In the genomic region with DNA sequence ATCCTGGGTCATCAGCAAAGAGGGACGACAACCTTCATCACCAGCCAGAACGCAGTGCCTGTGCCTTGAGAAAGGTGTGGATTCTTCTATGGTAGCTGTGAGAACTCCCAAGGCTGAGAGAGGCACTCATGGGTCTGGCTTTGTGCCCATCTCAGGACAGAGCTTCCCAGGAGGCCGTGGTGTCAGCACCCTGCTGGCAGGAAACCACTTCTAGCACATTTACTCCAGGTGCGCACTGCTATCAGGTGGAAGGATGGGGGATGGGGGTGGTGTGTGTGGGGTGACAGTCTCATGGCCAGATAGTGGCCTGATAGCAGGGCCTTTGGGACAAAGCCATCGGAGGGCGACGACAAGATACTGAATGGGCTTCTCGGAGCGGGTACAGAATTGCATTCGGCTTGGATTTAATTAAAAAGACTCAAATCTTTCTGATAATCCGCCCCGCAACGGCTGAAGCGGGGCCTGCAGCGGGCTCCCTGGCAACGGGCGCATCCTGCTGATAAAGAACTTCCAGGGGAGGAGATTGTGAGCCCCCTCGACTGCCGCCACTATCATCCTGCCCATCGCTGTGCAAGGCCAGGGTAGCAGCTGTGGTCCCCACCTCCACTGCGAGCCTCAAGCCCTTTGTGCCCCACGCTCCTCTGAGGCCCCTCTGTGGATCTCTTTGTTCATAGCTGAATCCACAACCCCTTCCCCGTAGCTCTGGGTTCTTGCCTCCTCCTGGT, we compare ENCODE assay signal across 15 mouse cellular contexts. TPM values are rescaled to one million over a fixed set of nuclear protein-coding genes. Genes with fewer than 3 reads are reported as not detected.
DNase-seq lines count a peak whose midpoint lies in the region; ATAC-seq and TF ChIP-seq lines count a peak whose summit lies in the region.
"Had no signal": no experiment of that assay in that cellular context is flagged by ENCODE, and none has a peak within 500 bp of the region (broad histone marks: within the 10 kb centered on the region; RNA-seq: fewer than 3 reads in every experiment).

No protein-coding gene starts in this region.

- WGBS in lung, postnatal 0 days = 43% methylated on average over 23 of the region's 23 CpGs
- WGBS in hindbrain, embryonic 12.5 days = 43% methylated on average over 23 of the region's 23 CpGs
- 12% methylated on average over 23 of the region's 23 CpGs for WGBS in midbrain, embryonic 14.5 days
- 49% methylated on average over 23 of the region's 23 CpGs for WGBS in intestine, embryonic 15.5 days
- 43% methylated on average over 23 of the region's 23 CpGs for whole genome bisulfite sequencing in cerebellum, adult 2 months

- no peak for TF ChIP-seq EP300 in lung, postnatal 0 days (IDR thresholded peaks at IDR 0.05)

- H3K4me1 ChIP-seq in lung, postnatal 0 days (ENCODE audit: insufficient read depth, low read depth, low read length) = no peaks in the 10 kb centered on the region
- peaks cover 18% of the 10 kb centered on the region for H3K4me1 ChIP-seq in hindbrain, embryonic 12.5 days
- peaks cover 9% of the 10 kb centered on the region for H3K4me1 ChIP-seq in midbrain, embryonic 14.5 days (ENCODE audit: control insufficient read depth, insufficient read depth, low read length)
- no peaks in the 10 kb centered on the region for H3K4me1 ChIP-seq in intestine, embryonic 15.5 days (replicated peaks)
- no peaks in the 10 kb centered on the region; the same call in 1 of the 2 replicates for H3K4me1 ChIP-seq in cerebellum, adult 2 months (ENCODE audit: control insufficient read depth, insufficient read depth, low read length)

- H3K9ac ChIP-seq in lung, postnatal 0 days (replicated peaks; ENCODE audit: low read depth) = no peak overlapping the region
- 0 out of 2 replicates have a peak overlapping the region, but pooled peaks have one; percentile 9 for H3K9ac ChIP-seq in hindbrain, embryonic 12.5 days
- H3K9ac ChIP-seq in midbrain, embryonic 14.5 days (replicated peaks; ENCODE audit: low read length) = no peak overlapping the region; the same call in 1 of the 2 replicates
- H3K9ac ChIP-seq in intestine, embryonic 15.5 days = no peak overlapping the region
- H3K9ac ChIP-seq: embryonic facial prominence, embryonic 13.5 days; heart, embryonic 15.5 days had no signal

- no peak overlapping the region for H3K27ac ChIP-seq in lung, postnatal 0 days (ENCODE audit: low read length)
- peak overlapping the region; percentile 69 for H3K27ac ChIP-seq in hindbrain, embryonic 12.5 days
- H3K27ac ChIP-seq in midbrain, embryonic 14.5 days (replicated peaks; ENCODE audit: low read depth, low read length) = peak overlapping the region; percentile 68
- H3K27ac ChIP-seq in intestine, embryonic 15.5 days = no peak overlapping the region
- H3K27ac ChIP-seq in cerebellum, adult 2 months (ENCODE audit: insufficient read depth, low read length) = no peak overlapping the region
- H3K27ac ChIP-seq: embryonic facial prominence, embryonic 13.5 days; heart, embryonic 15.5 days; macrophage; stomach, postnatal 0 days had no signal

- TF ChIP-seq POLR2A in cerebellum, adult 2 months (IDR thresholded peaks at IDR 0.05; ENCODE audit: borderline replicate concordance, insufficient read depth, low read length) = no peak

- no peaks in the 10 kb centered on the region for H3K36me3 ChIP-seq in lung, postnatal 0 days (ENCODE audit: insufficient read depth, low read length)
- no peaks in the 10 kb centered on the region for H3K36me3 ChIP-seq in hindbrain, embryonic 12.5 days
- no peaks in the 10 kb centered on the region for H3K36me3 ChIP-seq in midbrain, embryonic 14.5 days (ENCODE audit: control insufficient read depth, insufficient read depth, low read length)
- no peaks in the 10 kb centered on the region for H3K36me3 ChIP-seq in intestine, embryonic 15.5 days
- H3K36me3 ChIP-seq: embryonic facial prominence, embryonic 13.5 days; heart, embryonic 15.5 days had no signal

- H3K4me2 ChIP-seq in lung, postnatal 0 days (replicated peaks; ENCODE audit: low read depth, low read length) = no peak overlapping the region
- no peak overlapping the region for H3K4me2 ChIP-seq in hindbrain, embryonic 12.5 days (replicated peaks)
- H3K4me2 ChIP-seq in midbrain, embryonic 14.5 days (ENCODE audit: low read length) = no peak overlapping the region
- H3K4me2 ChIP-seq in intestine, embryonic 15.5 days (replicated peaks) = no peak overlapping the region
- H3K4me2 ChIP-seq: embryonic facial prominence, embryonic 13.5 days; heart, embryonic 15.5 days; liver, embryonic 11.5 days had no signal

- no peak overlapping the region for H3K4me3 ChIP-seq in lung, postnatal 0 days (ENCODE audit: low read depth, low read length)
- no peak overlapping the region for H3K4me3 ChIP-seq in hindbrain, embryonic 12.5 days
- H3K4me3 ChIP-seq in midbrain, embryonic 14.5 days (replicated peaks; ENCODE audit: low read depth, low read length) = no peak overlapping the region
- H3K4me3 ChIP-seq in intestine, embryonic 15.5 days (replicated peaks) = no peak overlapping the region
- H3K4me3 ChIP-seq in cerebellum, adult 2 months (replicated peaks; ENCODE audit: insufficient read depth, low read depth, low read length) = no peak overlapping the region
- H3K4me3 ChIP-seq: embryonic facial prominence, embryonic 13.5 days; heart, embryonic 15.5 days; myocyte had no signal

- ATAC-seq in lung, postnatal 0 days = no peak
- peak; percentile 64 for ATAC-seq in hindbrain, embryonic 12.5 days (ENCODE audit: low FRiP score)
- no peak for ATAC-seq in midbrain, embryonic 14.5 days (ENCODE audit: low FRiP score, low TSS enrichment)
- ATAC-seq in intestine, embryonic 15.5 days = no peak
- ATAC-seq: intestine, embryonic 16.5 days had no signal

- DNase-seq in lung, postnatal 0 days (ENCODE audit: low spot score) = peak; percentile 28
- DNase-seq in lung, postnatal 10 days = no peak
- DNase-seq in midbrain, embryonic 14.5 days = peak; percentile 69
- DNase-seq in thymus, postnatal 4 days = peak; percentile 34
- DNase-seq in cerebellum, adult 2 months = no peak
- no peak for DNase-seq in cerebellum, adult 18-20 months

- TF ChIP-seq CTCF in lung, postnatal 0 days (IDR thresholded peaks at IDR 0.05) = no peak
- no peak for TF ChIP-seq CTCF in cerebellum, adult 2 months (IDR thresholded peaks at IDR 0.05; ENCODE audit: borderline replicate concordance, insufficient read depth, low read depth, low read length)

- H3K27me3 ChIP-seq in lung, postnatal 0 days (replicated peaks; ENCODE audit: insufficient read depth, low read length) = 0 out of 2 replicates have a peak, but pooled peaks cover 4% of the 10 kb centered on the region
- peaks cover 3% of the 10 kb centered on the region for H3K27me3 ChIP-seq in hindbrain, embryonic 12.5 days
- no peaks in the 10 kb centered on the region for H3K27me3 ChIP-seq in midbrain, embryonic 14.5 days (ENCODE audit: control insufficient read depth, insufficient read depth, low read length)
- peaks cover 9% of the 10 kb centered on the region for H3K27me3 ChIP-seq in intestine, embryonic 15.5 days (replicated peaks)
- H3K27me3 ChIP-seq in cerebellum, adult 2 months (ENCODE audit: control insufficient read depth, insufficient read depth, low read length) = no peaks in the 10 kb centered on the region; the same call in 1 of the 2 replicates

- no peaks in the 10 kb centered on the region for H3K9me3 ChIP-seq in lung, postnatal 0 days (ENCODE audit: low read length)
- 0 out of 2 replicates have a peak, but pooled peaks cover 4% of the 10 kb centered on the region for H3K9me3 ChIP-seq in hindbrain, embryonic 12.5 days (replicated peaks)
- no peaks in the 10 kb centered on the region for H3K9me3 ChIP-seq in midbrain, embryonic 14.5 days (ENCODE audit: control insufficient read depth, low read length)
- H3K9me3 ChIP-seq in intestine, embryonic 15.5 days = no peaks in the 10 kb centered on the region
- H3K9me3 ChIP-seq: embryonic facial prominence, embryonic 13.5 days; heart, embryonic 15.5 days had no signal

RNA-seq across cellular contexts. Expression of gene Lmx1b, which starts 49.0 kb away (rescaled TPM):
- polyA plus RNA-seq in lung, postnatal 0 days (2015; fragmentation: Nextera tagmentation; extraction: Ambion mirVana) = not detected in 2 replicates
- polyA plus RNA-seq in hindbrain, embryonic 12.5 days (2016; fragmentation: Nextera tagmentation; extraction: Ambion mirVana) = 5.0 and 5.6 TPM in 2 replicates
- polyA plus RNA-seq in midbrain, embryonic 14.5 days (2014; fragmentation: Nextera tagmentation; extraction: Ambion mirVana) = 1.7 and 2.3 TPM in 2 replicates
- 0.05 TPM in 1 of 2 replicates, not detected in the other for polyA plus RNA-seq in intestine, embryonic 15.5 days (2015; fragmentation: Nextera tagmentation; extraction: Ambion mirVana)
- 0.84 and 0.93 TPM in 2 replicates for polyA plus RNA-seq in cerebellum, adult 2 months (2012; rRNA removed)
- polyA plus RNA-seq: heart, embryonic 15.5 days; intestine, embryonic 16.5 days; macrophage; myocyte; stomach, postnatal 0 days had no signal

Comparison
In these comparisons a context has a peak if more than half of its experiments do, and no peak if none do; other contexts are left out.
1. DNase-seq: peak in lung, postnatal 0 days (single experiment), midbrain, embryonic 14.5 days (single experiment) and thymus, postnatal 4 days (single experiment); none in lung, postnatal 10 days (single experiment), cerebellum, adult 2 months (0 of 2) and cerebellum, adult 18-20 months (0 of 2).
2. H3K27ac ChIP-seq: peak in hindbrain, embryonic 12.5 days (single experiment) and midbrain, embryonic 14.5 days (single experiment); none in lung, postnatal 0 days (single experiment), intestine, embryonic 15.5 days (single experiment) and cerebellum, adult 2 months (single experiment).